Mouse (Mus musculus) thymus, postnatal 36 days (tissue): ENCODE measurements around the gene Tln2.
"Not testable (repeated sequence)": the region's sequence is repeated elsewhere in the genome, so short reads cannot be mapped to it uniquely, and the experiment has no call there.

ENCODE experiments used
- DNase-seq, 2 experiments: peaks; one replicate each; pipeline ENCODE4 v3.0.0; 2022; ENCODE audit warnings: mixed read lengths in 2 of 2

Gene Tln2

DNA sequence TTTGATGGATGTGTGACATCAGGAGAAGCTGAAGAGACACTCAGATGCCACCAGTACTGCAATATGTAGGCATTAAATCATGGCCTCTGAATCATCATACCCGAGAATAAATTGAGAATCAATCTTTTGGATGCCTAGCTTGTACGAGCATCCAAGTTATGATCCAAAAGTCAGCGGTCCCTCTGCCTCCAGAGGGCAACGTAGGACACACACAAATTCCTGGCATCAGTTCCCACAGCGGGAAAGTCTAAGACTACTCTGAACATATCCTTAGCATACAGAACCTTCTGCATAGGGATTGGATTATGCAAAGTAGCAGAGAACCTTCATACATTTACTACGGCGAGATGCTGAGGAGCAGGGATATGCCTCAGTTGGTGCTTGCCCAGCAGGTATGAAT lies 210.5 kb downstream of the Tln2 start:
- DNase-seq: no peak

DNA sequence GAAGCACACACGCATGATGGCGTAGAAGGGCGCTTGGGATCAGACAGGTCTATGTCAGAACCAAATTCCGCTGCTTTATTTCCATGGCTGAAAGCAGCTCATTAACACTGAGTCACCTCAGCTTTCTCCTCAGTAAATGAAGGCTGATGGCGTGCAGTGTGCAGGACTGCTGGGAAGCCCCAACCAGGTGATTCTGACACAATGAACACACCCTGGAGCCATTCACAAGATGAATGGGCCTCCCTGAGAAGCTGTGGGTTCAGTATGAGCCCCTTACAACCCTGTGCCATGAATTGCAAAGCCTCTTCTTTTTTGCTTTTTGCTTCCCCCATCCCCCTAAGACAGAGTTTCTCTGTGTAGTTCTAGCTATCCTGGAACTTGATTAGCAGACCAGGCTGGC lies 212.3 kb downstream of the Tln2 start:
- DNase-seq: no peak

DNA sequence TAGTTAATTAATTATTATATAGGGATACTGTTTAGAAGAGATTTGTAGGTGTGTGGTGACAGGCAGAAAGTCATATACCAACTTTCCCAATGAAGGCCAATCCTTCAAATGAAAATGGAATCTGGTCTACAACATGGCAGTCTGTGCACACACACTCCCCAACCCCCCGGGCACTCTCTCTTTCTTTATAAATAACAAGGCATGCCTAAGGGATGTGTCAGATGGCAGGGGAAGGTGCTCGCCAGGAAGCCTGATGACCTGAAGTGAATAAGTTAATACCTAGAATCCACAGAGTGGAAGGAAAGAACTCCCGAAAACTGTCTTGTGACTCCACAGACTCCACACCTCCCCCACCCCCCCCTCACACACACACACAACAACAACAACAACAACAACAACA lies 228.2 kb downstream of the Tln2 start:
- no peak for DNase-seq

DNA sequence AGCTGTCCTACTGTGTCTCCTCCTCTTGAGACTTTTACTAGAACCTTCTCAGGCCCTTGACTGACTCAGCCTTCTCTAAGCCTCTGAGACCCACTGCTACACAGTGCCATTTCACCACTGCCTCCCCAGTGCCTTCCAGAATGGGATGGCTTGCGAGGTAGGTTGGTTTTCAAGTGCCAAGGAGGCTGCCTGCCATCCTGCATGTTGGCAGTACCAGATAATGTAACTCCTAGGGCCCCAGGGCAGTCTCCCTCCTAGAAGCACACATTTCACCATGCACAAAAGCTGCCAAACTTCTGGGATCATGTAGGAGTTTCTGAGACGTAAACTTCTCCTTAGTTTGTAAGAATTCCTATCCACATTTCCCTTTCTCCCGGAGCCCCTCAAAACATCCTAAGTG lies 231.1 kb downstream of the Tln2 start:
- no peak for DNase-seq

DNA sequence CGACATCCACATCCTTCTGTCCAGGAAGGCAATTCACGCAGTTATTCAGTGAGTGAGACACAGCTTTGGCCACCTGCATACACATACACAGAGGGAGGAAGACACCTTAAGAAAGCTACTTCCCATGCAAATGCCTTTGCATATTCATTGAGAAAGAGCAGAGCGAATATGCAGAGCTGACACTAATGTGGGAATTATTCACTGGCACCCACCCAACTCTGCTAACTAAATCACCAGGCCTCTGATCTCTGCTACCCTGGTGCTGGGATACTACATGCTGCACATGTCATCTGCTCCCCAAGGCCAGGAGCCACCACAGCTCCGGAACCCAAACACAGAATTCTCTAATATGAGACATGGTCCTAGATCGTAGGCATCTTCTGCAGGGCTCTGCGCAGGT lies 237.6 kb downstream of the Tln2 start:
- DNase-seq: no peak

DNA sequence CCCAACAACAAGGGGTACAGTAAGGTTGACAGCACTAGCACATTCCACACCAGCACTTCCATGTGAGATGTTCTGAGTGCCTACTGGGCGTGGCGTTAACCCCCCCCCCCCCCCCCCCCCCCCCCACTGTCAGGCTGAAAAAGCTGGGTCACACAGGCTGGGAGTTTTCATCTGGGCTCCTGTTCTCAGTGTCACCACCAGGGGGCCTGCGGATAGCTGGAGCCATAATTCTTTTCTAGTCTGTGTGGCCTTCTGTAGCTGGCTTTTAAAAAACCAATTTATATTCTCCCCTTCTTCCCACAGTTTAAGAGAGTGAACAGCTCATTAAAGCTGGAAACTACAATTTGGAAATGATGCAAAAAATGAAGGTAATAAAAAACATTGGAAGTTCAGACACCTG lies 244.1 kb downstream of the Tln2 start:
- DNase-seq: peak in 1 of 2 experiments; percentile 8

DNA sequence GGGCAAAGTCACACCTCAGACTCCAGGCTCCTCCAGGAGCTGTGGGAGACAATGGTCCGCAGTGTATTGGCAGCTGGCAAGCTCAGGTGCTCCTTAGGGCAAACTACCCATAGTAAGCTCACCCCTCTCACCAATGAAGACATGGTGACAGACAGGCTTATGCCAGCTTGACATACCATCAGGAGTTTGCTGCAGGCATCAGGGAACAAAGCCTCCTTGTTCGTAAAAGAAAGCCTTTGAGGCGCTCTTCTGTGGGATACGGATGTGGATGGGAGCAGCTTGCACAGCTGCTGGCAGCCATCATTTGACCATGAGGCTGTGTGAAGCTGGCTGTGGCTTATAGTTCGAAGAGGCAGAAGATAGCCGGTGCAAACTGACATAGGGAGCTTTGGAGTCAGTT lies 254.5 kb downstream of the Tln2 start:
- DNase-seq: no peak

DNA sequence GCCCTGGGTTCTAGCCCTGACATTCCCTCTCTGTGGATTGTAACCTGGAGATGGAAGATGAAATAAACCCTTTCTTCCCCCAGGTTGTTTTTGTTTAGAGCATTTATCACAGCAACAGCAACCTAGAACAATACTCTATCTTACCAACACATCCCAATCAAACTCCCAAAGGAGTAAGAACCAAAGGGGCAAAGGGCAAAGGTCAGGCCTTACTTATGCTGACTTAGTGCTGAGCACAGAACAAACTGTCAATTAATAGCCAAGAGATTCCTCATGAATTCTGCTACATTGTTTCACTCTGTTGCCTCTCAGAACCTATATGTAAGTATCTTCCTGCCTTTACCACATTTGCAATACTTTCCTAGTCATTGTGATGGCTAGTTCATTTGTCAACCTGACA lies 255.5 kb downstream of the Tln2 start:
- no peak for DNase-seq

DNA sequence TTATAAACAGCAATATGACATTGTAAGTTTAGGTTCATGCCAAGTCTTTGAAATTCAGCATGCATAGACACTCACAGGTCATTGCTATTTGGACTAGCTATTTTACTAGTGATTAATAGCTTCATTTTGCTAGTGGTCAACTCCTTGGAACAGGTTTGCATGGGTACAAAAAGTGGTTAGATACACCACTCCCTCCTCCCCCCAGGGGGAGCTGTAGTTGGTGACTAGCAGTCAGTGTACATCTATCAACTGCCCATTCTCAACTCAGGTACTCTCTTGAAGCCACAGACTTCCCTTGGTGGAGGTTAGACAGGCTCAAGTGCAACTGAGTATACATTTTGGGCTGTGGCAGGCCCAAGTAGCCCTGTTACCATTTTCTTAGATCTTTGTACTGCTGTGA lies 256.5 kb downstream of the Tln2 start:
- DNase-seq: no peak

DNA sequence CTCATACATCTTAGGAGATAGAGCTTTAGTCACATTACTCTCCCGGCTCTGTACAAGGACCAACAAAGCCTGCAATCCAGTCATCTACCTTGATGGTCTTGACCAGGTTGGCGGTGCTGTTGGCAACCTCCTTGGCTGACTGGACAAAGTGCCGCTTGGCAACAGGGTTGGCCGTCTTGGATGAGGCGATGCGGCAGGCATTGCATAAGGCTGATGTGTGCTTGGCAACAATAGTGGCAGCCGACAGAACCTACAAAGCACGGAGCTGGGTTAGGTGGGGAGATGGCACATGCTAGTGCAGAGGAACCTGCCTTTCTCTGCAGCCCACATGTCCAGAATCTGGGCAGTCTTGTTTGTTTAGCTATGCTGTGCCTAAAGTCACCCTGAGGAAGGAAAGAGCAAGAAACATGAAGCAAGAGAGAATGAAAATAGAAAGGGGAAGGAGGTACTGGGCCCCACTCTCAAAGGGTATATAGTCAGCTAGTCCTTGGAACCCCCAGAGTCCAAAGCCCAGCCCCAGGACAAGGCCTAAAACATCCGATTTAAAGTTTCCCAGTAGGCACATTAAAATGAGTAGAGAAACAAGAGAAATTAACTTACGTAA lies 257.0 kb downstream of the Tln2 start:
- DNase-seq: no peak

- DNase-seq: no peak
Measured at GRCm38 (mm10) chr9:67301571-67301970, 257.9 kb downstream of the Tln2 start.

DNA sequence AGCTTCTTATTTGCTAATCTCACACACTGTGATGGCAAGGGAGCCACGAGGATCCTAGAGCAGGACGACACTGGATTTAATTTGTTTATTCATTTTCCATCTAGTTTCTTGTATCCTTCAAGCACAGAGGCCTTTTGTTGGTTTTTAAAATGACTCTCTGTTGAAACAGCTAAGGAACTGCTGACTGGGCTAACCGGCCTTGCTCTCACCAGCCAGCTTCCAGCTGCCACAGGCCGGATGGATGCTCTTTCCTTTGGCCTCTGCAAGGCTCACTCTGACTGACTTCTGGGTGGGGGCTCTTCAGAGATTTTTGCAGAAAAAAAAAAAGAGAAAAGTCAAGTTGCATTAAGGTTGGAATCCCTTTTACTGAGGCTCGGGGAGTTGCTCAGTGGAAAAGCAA lies 258.7 kb downstream of the Tln2 start:
- no peak for DNase-seq

GRCm38 (mm10) chr9:67300346-67300745 lies 259.2 kb downstream of the Tln2 start:
- DNase-seq: no peak

DNA sequence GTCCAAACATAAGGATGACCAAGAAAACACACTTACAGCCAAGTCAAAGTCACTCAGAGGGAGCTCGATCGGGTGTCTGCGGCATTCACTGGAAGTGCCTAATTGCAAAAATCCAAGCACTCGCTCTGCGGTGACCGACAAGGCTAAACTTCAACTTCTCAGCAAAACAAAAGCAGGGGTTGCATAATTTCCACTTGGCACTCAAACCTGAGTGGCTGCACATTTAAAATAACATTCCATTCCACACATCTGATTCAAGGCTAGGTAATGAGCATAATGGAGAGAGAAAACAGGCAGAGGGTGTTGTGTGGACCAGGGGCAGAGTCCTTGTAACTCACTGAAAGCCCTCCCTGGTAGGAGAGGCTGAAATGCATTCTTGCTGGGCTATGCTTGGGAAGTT lies 260.3 kb downstream of the Tln2 start:
- no peak for DNase-seq

DNA sequence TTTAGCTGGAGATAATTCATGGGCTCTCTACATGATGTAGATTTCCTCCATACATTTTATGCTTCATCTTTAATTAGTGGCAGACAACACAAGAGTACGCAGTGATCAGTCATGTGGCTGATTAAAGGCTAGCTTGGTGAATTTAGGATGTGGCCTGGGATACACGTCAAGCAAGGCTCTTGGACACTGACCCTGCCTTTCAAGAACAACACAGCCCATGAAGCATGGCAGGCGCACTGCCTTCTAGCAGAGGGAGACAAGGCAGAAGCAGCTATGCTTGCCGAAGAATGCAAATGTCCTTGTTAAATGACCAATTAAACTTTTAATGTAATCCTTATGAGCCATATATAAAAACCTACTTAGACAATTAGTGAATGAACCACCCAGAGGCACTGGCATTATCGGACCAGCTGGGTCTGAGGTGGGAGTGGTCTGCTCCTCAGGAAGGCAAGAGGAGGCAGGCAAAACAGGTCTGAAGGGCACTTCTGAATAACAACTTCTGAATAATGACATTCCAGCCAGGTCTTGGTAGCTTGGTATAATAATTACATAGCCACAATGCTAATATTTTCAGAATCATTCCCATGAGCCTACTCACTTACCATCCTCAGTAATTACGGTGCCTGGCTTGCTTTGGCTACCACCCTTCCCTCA lies 262.1 kb downstream of the Tln2 start:
- no peak for DNase-seq

DNA sequence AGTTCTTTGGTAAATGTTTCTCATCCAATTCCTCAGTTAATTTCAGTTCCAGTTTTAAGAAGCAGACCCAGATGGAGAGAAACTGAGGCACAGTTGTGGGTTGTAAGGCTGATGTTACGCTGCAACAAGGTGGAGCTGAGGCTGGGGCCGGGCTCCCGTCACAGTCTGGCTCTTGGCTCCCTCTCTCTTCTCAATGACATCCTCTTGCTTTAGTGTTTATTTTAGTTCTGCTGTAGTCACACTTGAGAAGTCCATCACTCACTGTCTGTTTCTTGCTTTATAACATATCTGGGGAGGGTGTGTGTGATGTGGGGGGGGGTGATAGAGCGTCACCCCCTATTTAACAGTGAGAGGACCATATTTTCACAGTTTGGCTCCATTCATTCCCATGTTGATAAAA lies 272.0 kb downstream of the Tln2 start:
- no peak for DNase-seq

DNA sequence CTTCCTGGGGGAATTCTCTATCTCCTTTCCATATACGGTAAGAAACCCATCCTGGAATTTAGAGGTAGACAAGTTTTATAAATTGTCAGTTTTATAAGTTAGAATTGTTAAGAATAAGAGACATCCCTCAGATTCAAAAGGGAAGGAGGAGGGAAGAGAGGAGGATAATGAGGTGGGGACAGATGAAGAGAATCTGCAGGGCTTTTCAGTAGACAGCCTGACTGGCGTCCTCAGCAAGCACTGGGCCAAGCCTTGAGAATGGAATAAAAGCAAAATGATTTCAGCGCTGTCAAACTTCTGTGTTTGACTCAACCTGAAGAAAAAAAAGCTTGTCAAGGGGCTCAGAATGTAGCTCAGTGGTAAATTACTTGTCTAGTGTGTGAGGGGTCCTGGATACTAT lies 272.7 kb downstream of the Tln2 start:
- no peak for DNase-seq

GRCm38 (mm10) chr9:67285544-67285943 lies 274.0 kb downstream of the Tln2 start:
- no peak for DNase-seq

- no peak for DNase-seq
Measured at GRCm38 (mm10) chr9:67281812-67282211, 277.7 kb downstream of the Tln2 start.

GRCm38 (mm10) chr9:67280311-67280710 lies 279.2 kb downstream of the Tln2 start:
- DNase-seq: not testable (repeated sequence)

- DNase-seq: no peak
Measured at GRCm38 (mm10) chr9:67276446-67276845, 283.1 kb downstream of the Tln2 start.

DNA sequence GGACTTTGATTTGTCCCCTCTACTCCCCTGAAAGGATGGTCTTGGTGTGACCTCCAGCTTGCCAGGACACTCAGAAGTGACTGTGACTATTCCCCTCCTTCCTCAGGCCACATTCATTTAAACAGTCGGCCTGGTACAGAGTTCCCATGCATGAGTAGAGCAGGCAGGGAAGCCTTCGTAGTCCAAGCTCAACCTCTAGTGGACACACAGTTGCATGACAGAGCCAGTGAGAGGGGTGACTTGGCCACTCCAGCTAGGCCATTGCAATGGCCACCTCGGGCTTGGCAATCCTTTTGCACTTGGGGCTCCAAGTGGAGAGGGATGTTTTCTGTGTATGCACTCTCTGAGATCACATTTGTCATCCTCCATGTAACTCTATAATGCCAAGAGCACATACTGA lies 285.2 kb downstream of the Tln2 start:
- no peak for DNase-seq

DNA sequence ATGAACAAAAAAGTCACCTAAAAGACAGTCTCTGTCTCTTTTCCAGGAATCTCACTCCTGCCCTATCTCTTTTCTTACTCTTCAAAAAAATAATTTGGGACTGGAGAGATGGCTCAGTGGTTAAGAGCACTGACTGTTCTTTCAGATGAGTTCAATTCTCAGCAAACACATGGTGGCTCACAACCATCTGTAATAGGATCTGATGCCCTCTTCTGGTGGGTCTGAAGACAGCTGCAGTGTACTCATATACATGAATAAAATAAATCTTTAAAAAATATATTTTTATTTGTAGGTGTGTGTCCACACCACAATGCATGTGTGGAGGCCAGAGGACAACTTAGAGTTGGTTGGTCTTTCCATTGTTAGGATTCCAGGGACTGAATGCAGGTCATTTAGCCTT lies 286.1 kb downstream of the Tln2 start:
- DNase-seq: no peak

- no peak for DNase-seq
Measured at GRCm38 (mm10) chr9:67270734-67271133, 288.8 kb downstream of the Tln2 start.

DNA sequence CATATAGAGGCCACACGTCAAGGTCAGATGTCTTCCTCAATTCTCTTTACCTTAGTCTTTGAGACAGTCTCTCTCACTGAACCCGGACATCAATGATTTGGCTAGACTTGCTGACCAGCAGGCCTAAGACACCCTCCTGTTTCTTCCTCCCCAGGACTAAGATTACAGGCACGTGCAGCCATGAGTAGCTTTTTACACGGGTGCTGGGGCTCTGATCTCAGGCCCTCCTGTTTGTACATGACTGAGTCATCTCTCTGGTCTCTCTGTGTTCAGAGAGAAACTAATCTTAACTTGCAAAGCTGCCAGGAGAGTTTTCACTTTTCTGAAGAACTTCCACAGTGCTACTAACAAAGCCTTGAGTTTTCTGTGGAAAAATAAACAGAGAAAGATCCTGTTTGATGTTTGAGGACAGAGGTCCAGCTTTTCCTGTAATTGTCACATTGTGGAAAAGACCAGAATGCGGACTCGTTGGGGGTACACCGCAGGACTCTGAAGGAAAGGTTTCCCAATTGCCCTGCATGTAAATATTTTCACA lies 289.4 kb downstream of the Tln2 start:
- no peak for DNase-seq
